Mouse (Mus musculus) stomach, embryonic 16.5 days (tissue): Measurements from ENCODE around the gene Ankrd44. TPM values are rescaled to one million over a fixed set of nuclear protein-coding genes. Genes with fewer than 3 reads are reported as not detected.

Experiments
- microRNA-seq: library from miRNA; unstranded; fragments of <30 nt; microRNA quantifications from one replicate; pipeline ENCODE4, GENCODE M21; 2016
- polyA plus RNA-seq: library from polyadenylated mRNA; unstranded; fragments of >200 nt; fragmentation: Nextera tagmentation; extraction: Ambion mirVana; gene quantifications from 2 replicates; pipeline ENCODE4 v1.2.1, GENCODE M21; 2015

Gene Ankrd44
- polyA plus RNA-seq, 1 experiment from 2014 or later: 14.5 TPM

Small RNA genes lying within 50 kb of the gene (microRNA-seq; reads per million reads assigned to microRNA genes)
- not detected for gene Gm24053

Other genes starting within 250 kb of the Ankrd44 start
- gene Sf3b1, start 101.1 kb upstream of the Ankrd44 start, polyA plus RNA-seq: 263 and 270 TPM in 2 replicates
- 22.0 and 24.4 TPM in 2 replicates for gene Coq10b, start 126.4 kb upstream of the Ankrd44 start, polyA plus RNA-seq
- gene Hspe1, start 161.7 kb upstream of the Ankrd44 start, polyA plus RNA-seq: 364 and 480 TPM in 2 replicates
- gene Hspd1, start 161.9 kb upstream of the Ankrd44 start, polyA plus RNA-seq: 382 and 410 TPM in 2 replicates
- gene Mob4, start 204.8 kb upstream of the Ankrd44 start, polyA plus RNA-seq: 153 TPM in 2 replicates